Mouse (Mus musculus) left cerebral cortex, adult 11 months (tissue): ENCODE results near the gene Mas1.
A peak's percentile ranks its signal among the peaks of the same experiment; 100 is the strongest.

Source experiments
- DNase-seq: peaks from one replicate; pipeline ENCODE4 v3.0.0; 2022; ENCODE audit warnings: low spot score

Mas1 gene

DNA sequence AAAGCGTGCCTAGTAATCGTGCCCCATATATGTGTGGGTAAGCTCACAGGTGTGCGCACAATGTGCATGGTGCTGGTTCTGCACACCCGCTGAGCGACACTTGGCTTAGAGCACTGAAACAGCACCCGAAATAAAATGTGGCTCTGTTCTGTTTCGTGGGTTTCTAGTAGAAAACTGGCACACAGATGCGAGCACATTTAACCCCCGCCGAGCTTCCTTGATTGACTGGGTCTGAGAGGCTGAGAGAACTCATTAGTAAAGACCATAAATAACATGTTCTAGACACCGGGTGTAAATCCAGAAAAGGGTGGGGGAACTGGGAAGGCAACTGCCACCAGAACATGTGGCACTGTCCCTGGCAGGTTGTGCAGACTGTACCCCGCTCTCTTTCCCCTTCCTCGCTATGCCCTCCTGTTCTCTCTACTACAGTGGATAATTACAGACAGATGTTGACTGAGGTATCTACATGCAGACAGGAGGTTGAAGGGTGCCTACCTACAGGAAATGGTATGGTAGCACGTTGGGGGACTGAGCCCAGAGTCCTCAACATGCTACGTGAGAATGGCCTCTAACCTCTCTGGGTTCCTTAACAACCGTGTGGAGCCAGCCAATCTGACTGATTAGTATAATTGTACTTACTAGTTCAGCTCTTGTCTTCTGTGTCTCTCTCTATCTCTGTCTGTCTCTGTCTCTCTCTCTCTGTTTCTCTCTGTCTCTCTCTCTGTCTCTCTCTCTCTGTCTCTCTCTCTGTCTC, 4.5 kb upstream of the Mas1 start:
- DNase-seq = no peak

DNA sequence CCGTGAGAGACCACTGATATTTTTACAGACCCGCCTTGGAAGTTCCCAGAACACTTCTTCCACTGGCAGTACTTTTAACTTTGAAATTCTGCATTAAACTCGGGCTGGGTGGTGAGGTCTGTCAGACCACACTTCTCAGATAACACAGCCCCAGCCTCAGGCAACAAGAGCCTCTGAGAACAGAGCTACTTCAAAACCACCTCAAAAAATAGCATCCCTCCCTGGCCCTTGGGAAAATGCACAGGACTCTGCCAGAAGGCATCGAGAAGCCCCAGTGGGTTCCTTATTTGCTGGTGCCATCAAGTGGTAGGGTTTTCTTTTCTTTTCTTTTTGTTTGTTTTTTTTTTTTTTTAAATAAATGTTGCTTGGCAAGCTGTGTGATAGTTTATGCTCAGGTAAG, 697 bp upstream of the Mas1 start:
- no peak for DNase-seq

DNA sequence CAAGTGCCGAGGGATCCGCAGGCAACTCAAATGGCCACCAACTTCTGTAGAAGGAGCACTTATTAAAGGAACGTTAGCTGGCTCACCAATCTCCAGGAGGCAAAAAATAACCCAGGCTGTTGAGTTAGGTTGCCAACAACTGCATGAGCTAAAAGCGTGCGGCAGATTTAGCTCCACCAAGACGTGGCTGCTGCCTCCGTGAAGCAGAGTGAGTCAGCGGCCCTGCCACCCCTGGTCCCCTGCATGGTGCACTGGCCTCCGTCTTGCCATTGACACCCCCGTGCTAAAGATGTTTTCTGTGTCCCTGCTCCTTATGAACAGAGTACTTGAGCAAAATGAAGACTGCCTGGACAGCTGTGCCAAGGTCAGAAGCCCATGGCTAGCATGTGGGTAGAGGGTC, 1.1 kb downstream of the Mas1 start:
- peak; percentile 41 for DNase-seq

DNA sequence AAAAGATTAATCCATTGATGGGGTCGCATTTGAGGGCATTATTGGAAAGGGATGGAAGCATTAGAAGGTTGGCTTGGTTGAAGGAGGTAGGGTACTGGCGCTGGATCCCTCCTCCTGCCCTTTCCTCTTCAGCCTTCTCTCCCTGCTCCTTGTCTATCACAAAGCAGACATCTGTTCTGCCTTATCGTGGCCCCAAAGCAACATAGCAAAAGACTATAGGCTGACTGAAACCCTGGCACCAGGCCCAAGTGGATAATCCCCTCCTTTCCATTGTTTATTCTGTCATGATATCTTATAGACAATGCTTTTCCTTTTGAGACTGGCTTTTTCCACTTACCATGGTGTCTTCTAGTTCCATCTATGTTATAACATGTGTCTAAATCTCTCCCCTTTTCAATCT, 2.5 kb downstream of the Mas1 start:
- no peak for DNase-seq

DNA sequence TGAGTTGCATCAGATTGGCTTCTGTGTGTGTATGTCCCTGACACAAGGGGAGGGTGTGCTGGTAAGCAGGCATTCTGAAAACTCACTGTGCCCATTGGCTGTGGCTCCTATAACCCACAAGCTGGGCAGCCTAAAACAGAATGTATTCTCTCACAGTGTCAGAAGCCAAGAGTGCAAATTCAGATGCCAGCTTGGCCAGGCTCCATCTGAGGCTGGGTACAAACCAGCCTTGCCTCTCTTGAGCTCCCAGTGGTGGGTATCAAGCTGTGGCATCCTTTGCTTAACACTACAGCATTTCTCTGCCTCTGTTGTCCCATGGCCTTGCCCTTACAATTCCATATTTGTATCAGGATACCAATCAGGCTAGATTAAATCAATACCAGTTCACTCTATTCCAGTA, 3.8 kb downstream of the Mas1 start:
- no peak for DNase-seq

DNA sequence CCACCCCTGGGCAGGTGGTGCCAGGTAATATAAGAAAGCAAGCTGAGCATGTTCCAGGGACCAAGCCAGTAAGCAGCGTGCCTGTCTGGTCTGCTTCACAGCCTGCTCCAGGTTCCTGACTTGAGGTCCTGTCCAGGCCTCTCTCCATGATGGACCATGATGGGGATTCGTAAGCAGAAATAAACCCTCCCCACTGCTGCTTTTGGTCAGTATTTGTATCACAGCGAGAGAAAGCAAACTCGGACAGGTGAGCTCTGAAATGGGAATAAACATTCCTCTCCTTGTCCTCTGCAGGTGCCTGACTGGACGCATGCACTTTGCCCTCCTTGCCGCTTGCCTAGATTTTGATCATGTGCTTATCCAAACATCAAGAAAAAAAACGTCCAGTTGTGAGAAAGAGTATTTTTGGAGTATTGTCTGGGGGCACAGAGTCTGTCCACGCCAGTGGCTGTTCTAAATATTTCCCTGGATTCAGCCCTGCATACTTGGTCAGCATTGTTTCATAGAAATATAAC, 8.9 kb downstream of the Mas1 start:
- DNase-seq = no peak

DNA sequence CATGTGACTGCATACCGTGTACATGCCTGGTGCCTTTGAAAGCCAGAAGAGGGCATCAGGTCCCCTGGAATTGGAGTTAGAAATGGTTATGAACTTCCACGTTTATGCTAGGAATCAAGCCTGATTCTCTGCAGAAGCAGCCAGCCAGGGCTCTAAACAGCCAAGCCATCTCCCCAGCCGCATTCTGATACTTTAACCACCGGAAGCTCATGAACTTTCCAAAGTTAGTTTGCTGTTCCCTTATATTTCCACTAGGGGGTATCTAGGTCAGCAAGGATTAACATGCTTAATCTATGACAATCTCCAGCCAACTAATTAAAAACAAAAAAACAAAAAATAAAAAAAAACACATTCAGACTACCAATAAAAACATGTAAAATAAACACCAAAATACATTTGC, 9.9 kb downstream of the Mas1 start:
- no peak for DNase-seq

DNA sequence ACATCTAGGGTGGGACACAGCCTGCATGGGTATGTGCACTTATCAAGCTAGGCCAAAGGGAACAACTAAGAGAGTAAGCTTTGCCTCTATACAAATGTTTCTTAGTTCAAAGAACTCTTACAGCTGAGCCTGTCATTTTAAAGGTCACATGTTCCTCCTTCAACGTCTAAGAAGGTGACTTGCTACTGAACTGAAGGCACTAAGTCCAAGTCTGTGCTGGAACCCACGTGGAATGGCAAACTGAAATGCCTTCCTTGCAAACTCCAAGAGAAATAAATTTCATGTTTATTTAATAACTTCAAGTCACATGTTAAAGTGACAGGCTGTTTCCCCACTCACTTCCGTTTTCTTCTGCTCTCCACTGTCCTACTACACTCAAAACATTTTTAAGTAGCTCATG, 10.5 kb downstream of the Mas1 start:
- DNase-seq = no peak

DNA sequence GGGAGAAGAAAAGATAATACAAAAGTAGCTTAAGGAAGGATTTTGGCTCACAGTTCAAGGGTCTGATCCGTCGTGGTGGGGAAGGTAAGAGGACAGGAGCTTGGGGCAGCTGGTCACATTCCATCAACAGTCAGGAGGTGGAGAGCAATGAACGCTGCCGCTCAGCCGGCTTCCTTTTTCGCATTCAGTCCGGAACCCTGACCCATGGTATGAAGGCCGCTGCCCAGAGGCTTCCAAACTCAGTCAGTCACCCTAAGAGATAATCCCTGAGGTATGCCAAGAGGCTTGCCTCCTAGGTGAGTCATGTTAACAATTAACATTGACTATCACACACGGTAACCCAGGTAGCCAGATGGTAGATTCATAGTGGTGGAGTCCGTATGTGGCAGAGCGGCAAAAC, 13.6 kb downstream of the Mas1 start:
- DNase-seq = no peak

DNA sequence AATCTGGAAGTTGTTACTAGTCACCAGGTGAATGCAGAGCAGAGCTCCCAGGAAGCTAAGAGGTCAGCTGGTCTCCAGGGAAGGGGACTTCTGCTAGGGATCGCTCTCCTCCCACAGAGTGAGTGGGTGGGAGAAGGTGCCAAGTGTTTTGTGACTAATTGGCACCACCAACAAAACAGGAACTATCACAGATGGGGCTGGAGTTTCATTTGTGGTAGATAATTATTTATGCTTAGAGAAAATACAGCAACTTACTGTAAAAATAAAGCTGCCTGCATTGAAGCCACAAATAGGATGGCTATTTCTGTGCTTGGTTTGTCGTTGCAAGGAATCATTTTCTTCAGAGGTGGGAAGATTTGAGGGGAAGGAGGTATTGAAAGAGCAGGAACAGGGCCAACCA, 14.1 kb downstream of the Mas1 start:
- no peak for DNase-seq

DNA sequence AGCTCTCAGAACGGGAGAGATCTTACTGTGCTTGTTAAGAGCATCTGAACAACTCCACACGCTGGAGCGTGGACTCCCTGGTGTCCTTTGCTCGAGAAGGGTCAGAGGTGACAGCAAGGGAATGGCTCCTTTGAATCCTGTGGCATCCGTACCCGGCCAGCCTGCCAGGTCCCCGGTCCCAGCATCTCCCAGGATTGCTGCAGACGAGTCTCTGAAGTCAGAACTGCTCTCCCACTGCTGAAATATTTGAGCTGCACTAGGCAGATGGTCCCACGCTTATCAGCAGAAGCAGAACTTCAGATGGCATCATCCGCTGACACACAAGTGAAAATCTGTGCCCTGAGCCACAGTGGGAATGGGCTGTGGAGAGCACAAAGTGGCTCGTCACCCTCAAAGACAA, 16.3 kb downstream of the Mas1 start:
- no peak for DNase-seq

DNA sequence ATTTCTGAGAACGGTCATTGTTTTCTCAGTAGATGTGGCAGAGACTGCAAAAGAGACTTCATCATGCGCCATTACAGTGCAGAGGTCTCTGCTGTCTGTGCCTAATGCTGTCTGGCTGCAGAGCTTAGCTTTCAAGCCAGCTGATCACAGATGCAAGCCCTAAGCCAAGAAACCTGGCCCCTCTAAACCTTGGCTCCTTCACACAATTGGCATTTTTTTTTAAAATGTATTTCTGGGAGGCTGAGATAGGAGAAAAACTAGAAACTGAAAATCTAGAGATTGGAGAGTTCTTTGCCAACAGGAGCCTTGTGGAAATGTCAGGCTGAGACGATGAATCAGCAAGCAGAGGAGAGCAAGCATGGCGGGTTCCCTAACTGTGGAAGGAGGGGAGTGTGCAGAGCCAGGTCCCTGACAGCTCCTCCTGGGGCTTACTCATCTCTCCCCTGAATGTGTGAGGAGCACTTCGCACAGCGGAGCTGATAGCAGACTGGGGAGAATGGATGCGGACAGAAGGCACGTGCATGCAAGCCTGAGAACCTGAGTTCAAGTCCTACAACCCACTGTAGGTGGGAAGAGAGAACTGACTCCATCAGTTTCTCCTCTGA, 18.1 kb downstream of the Mas1 start:
- DNase-seq = peak; percentile 47

DNA sequence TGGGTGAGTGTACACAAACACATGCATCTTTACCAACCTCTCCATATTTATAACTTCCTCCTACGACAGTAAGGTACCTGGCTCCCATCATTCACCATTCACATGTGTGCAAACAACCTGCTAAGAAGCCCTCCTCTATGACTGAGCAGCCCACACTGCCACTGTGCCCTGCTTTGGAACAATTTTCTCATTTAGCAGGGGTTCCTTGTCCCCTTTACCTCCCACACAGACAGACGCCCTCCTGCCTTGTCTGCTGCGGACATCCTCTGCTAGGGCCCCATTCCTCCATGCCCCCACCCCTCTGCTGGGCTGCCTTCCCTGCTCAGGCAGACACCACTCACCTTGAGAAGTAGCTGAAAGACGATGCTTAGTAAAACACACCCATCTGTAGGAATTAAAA, 20.2 kb downstream of the Mas1 start:
- DNase-seq = no peak

DNA sequence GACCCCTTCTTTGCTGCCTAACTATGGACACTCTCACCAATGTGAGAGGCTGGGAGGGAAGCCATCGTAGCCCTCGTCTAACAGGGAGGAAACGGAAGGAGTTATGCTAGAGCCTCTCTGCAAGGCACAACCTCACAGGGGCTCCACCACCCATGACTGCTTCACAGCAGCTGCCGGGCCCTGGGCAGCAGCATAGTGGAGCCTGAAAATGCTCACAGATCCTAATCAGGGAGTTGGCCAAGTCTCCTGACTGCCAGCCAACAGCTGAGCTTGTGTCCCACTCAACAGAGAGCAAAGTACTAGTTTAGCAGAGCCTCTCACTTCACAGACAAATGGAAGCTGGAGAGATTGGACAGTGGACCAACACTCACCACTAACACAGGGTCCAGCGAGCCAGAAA, 21.5 kb downstream of the Mas1 start:
- DNase-seq = no peak

DNA sequence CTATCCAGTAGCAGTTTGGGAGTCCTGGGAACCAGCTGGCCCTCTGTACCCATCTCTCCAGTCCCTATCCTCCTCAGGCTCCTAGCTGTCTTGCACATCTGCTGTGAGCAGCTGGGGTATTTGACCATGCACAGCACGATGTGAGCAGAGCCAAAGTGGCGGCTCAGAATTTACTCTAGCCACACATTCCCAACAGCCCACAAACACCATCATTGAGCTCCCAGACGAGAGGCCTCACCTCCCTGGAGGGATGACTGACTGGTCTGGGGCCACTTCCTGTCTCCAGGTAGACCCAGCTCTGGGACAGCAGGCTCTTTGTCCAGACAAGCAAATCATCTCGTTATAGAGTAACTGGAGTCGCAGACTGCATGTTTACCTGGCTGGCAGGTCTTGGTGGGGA, 22.1 kb downstream of the Mas1 start:
- no peak for DNase-seq

DNA sequence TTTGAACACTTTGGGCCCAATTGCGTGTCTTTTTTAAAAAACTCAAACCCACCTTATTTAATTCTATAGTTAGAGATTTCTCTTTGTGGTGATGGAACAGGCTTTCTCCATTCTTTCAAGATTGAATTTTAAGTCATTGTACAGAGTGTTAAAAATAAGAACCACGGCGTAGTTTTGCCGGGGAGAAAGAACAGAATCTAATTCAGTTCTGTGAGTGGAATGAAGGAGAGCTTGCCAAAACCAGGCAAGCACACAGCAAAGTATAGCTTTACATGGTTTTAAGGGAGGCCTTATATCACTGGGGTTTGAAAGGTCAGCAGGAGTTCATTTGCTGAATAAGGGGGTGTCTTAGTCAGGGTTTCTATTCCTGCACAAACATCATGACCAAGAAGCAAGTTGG, 23.4 kb downstream of the Mas1 start:
- no peak for DNase-seq

DNA sequence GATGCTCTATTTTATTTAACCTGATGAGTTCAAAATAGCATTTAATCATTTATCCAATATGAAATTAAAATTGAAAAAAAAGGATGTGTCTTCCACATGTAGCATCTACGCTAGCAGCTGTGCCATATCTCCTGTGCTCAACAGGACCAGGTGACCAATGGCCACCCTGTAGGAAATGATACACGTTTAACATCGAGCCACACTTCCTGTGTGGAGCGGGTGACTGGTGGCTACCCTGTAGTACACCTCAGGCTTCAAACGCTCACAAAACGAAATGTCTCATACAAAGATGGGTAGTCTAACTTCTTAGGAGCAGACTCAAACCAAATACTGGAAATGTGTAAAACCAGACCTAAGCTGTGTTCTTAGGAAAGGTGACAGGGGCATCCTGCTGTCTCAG, 24.1 kb downstream of the Mas1 start:
- no peak for DNase-seq

DNA sequence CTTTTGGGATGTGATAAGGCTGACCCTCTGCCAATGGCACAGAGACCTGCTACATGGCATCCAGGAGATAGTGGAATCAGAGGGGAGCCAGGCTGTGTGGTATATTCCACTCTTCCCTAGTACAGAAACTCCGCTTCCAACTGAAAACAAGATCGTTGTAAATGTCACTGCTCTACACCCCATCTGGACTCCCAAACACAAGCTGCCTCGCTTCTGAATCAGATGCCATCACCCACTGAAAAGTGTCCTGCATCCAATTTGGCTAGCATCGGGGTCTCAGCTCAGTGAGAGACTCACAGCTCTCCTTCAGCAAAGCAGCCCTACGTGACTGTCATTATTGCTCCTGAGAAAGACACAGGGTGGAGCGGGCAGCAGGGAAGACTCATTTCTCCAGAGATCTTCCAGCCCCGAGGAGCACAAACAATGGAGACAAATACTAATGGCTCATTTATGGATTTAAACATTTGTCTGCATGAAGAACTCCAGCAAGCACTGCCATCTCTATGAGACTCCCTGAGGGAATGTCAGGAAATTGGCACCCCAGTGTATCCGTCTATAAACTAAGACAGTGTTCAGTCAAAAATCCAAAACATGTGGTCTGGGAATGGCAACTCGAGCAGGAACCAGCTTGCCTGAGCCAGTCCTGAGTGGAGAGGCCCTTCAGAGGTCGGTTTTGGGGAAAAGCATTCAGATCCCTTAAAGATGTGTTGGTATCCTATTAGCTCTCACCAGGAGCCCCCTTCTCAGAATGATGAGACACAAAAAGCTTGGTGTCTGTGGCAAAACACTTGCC, 28.3 kb downstream of the Mas1 start:
- DNase-seq = no peak

DNA sequence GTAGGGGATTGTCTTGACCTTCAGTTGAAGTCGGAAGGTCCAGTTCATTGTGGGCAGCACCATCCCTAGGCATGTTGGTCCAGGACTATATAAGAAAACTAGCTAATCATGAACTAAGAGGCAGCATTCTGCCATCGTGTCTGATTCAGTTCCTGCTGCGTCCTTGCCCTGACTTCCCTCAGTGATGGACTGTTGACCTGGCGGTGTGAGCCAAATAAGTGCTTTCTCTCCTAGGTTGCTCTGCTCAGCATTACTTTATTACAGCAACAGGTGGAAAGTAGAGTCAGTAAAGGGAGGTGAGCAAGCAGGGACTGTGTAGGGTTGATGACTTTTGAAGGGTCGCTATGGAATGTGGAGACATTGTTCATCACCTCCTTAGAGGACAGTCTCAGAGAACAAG, 32.2 kb downstream of the Mas1 start:
- no peak for DNase-seq

DNA sequence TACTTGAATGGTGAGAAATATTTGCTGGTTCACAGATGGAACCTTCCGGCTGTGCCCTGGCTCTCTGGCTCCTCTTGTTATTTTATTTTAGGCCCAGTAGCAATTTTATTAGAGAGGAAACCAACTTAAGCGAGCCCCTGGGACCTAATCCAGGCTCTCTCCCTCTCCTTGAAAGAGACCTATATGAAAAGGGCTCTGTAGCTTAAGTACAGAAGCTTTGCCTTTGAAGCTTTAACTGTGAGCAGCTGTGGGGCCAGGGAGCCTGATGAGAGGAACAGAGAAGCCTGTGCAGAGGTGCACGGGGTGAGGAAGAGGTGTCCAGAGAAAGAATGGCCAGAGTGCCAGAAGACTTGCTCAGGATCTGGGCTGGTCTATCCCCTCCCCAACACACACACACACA, 33.1 kb downstream of the Mas1 start:
- DNase-seq = no peak

DNA sequence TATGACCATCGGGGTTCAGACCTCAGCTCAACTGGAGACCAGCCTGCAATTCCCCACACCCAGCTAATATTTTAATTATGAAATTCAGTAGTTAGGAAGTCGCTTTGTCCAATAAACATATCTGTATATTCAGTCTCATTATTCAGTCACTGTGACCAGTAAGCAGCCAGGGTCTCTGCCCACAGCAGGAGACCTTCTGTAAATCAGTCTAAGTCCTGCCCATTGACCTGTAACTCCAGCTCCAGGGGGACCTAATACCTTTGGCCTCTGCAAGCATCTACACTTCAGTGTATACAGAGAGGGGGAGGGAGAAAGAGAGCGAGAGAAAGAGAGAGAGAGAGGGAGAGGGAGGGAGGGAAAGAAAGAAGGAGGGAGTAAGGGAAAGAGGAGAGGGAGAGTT, 33.6 kb downstream of the Mas1 start:
- no peak for DNase-seq

DNA sequence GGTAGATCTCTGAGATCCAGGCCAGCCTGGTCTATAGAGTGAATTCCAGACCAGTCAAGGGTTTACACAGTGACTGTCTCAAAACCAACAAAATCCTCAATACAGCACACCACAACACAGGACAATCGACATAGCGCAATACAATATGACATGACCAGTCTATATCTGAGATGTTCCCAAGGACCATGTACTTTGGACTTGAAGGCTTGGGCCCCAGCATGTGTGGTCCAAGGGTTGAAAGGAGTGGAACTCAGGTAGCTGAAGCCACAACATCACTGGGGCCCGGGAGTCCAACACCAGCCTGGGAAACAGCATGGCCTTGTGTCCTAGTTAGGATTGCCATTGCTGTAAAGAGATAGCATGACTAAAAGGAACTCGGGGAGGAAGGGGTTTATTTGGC, 35.3 kb downstream of the Mas1 start:
- no peak for DNase-seq

DNA sequence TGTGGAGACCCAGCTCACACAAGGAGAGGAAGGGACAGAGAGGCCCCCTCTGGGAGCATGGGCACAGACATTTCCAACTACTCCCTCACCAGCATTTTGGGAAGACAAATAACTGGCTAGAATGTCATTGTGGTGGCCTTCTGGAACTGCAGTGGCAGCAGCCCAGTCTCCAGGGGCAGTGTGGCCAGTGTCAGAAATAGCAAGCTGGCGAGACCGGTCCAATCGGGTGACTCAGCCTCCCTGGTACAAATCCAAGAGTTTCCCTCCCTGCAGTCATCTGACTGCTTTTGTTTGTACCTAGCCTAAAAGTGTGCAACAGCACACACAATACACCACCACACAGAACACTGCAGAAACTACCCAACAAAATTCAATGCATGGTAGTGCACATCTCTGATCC, 35.7 kb downstream of the Mas1 start:
- no peak for DNase-seq
